Mouse (Mus musculus) limb, embryonic 14.5 days (tissue): ENCODE measurements at regions not wholly inside any gene's neighbourhood (a gene's known extent, or its start where the extent isn't known, plus 50 kb on each side); places are given as distances from the start of the nearest gene placed in this dataset.
"Not testable (repeated sequence)": the region's sequence is repeated elsewhere in the genome, so short reads cannot be mapped to it uniquely, and the experiment has no call there.

ENCODE experiments used
- ATAC-seq: fragments of 200-750 bp; cut with Nextera tagmentation; 2 replicates; pipeline ENCODE4 v1.8.0; 2017; ENCODE audit warnings: low read depth, moderate number of reproducible peaks, moderate TSS enrichment; ENCODE audit not compliant: low FRiP score
- DNase-seq: peaks from one replicate; pipeline ENCODE4 v3.0.0-alpha.2; 2015; ENCODE audit warnings: low spot score
- H3K27ac ChIP-seq: fragments of 300-500 bp; sonication (generic); replicated peaks from 2 replicates; pipeline ENCODE4 v1.5.1; 2014; ENCODE audit warnings: low read depth, mild to moderate bottlenecking, low read length, moderate library complexity, mixed read lengths
- H3K27me3 ChIP-seq: fragments of 300-500 bp; sonication (generic); 2 replicates; pipeline ENCODE4 v1.6.1; 2014; ENCODE audit warnings: low read length, mixed read lengths; ENCODE audit not compliant: control insufficient read depth, insufficient read depth
- H3K36me3 ChIP-seq: fragments of 300-500 bp; sonication (generic); 2 replicates; pipeline ENCODE4 v1.6.1; 2014; ENCODE audit warnings: mild to moderate bottlenecking, low read length, moderate library complexity, mixed read lengths; ENCODE audit not compliant: control insufficient read depth, insufficient read depth
- H3K4me1 ChIP-seq: fragments of 300-500 bp; sonication (generic); 2 replicates; pipeline ENCODE4 v1.6.1; 2014; ENCODE audit warnings: antibody characterized with exemption, low read length, mixed read lengths; ENCODE audit not compliant: control insufficient read depth, insufficient read depth
- H3K4me2 ChIP-seq: fragments of 300-500 bp; sonication (generic); replicated peaks from 2 replicates; pipeline ENCODE4 v1.6.1; 2014; ENCODE audit warnings: low read depth, mild to moderate bottlenecking, low read length, moderate library complexity; ENCODE audit not compliant: severe bottlenecking
- H3K4me3 ChIP-seq: fragments of 300-500 bp; sonication (generic); replicated peaks from 2 replicates; pipeline ENCODE4 v1.5.1; 2014; ENCODE audit warnings: low read length
- H3K9ac ChIP-seq: fragments of 300-500 bp; sonication (generic); 2 replicates; pipeline ENCODE4 v1.6.1; 2014; ENCODE audit warnings: mild to moderate bottlenecking, low read depth, low read length, moderate library complexity; ENCODE audit not compliant: severe bottlenecking
- H3K9me3 ChIP-seq: fragments of 300-500 bp; sonication (generic); 2 replicates; pipeline ENCODE4 v1.6.1; 2016; ENCODE audit warnings: low read length; ENCODE audit not compliant: control insufficient read depth
- POLR2A ChIP-seq: fragments of 200-500 bp; IDR thresholded peaks from 2 replicates; pipeline ENCODE4 v1.8.0; 2012; ENCODE audit warnings: inconsistent platforms, mild to moderate bottlenecking, moderate library complexity, borderline replicate concordance; ENCODE audit not compliant: insufficient read depth, insufficient read length; ENCODE audit errors: extremely low read depth
- WGBS: fragments of 180-500 bp; shearing (Covaris S2); extraction: QIAGEN DNeasy Blood & Tissue Kit; methylation state at CpG from one replicate; pipeline ENCODE4 v1.1.7; 2014; 5-methylcytosine and 5-hydroxymethylcytosine counted together

DNA sequence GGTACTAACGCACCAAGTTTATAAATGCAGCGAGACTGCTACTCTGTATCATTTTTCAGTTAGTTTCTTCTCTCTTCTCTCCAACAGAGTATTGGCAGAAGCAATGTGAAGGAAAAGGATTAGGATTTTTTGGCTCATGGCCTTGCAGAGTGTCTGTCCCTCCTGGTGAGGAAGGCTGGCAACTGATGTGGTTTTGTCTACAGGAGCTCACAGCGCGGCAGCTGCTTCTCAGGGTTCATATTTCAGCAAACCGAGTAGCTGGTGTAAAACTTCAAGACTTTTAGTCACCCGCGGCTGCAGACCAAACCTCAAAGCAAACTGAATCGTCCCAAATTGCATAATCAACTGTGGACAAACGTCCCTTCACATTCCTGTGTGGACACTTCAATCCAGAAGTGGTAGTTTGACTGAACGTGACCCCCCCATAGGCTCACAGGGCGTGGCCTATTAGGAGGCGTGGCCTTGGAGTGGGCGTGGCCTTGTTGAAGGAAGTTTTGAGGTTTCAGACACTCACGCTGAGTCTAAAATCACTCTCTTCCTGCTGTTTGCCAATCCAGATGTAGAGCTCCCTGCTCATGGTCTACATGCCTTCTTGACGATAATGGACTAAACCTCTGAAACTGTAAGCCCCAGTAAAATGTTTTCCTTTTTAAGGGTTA lies 147.7 kb upstream of the Trpc7 start:
- Histone ChIP-seq H3K4me1 (no peaks in the 10 kb centered on the region), H3K9me3 (no peaks in the 10 kb centered on the region), H3K27me3 (no peaks in the 10 kb centered on the region), H3K9ac (no peak overlapping the region), H3K36me3 (no peaks in the 10 kb centered on the region), H3K4me2 (no peak overlapping the region), H3K27ac (no peak overlapping the region), H3K4me3 (no peak overlapping the region)
- no peak for TF ChIP-seq POLR2A
- DNase-seq = peak; percentile 64
- ATAC-seq = peak; percentile 70; the same call in 1 of the 2 replicates
- 67% methylated on average over 15 of the region's 15 CpGs for WGBS

DNA sequence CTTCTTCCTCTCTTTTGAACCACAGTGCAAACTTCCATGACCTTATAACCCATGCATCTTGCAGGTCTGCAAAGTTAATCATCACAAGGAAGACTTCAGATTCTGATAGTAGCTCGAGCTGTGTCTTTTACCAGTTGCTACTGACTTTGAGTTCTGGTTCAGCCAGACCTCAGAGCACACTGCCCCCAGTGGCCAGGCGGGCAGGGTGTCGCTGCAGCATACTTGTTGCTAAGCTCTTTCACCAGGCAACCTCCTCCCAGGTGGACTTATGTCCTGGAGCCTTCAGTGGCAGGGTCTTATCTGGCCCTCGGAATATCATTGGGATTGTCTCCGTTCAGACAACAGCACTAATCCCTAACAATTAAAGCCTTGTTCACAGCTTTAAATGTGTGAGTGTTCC lies 146.7 kb upstream of the Trpc7 start:
- DNase-seq (no peak), ATAC-seq (no peak)
- Histone ChIP-seq H3K9ac (no peak overlapping the region), H3K36me3 (no peaks in the 10 kb centered on the region), H3K4me3 (no peak overlapping the region), H3K27me3 (no peaks in the 10 kb centered on the region), H3K4me1 (no peaks in the 10 kb centered on the region), H3K4me2 (no peak overlapping the region), H3K27ac (no peak overlapping the region), H3K9me3 (no peaks in the 10 kb centered on the region)
- 81% methylated on average over 5 of the region's 5 CpGs for WGBS
- no peak for TF ChIP-seq POLR2A

DNA sequence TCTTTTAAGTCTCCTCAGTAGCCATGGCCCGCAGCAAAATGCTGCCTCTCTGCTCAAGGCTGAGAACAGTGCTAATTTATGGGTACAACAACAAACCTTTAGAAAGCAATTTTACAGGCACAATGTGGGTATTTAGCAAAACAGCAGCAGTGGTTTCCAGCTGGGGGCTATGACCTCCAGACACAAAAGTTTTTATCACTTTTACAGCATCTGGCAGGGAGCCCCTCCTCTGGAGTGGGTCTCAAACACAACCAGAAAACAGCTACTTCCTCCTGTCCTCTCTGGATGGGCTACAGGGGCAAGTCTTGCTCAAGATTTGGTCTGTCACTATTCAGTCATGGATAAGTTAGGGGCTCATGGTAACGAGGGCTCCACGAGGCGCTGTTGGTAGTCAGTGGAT lies 137.1 kb upstream of the Trpc7 start:
- WGBS = 25% methylated on average over 4 of the region's 4 CpGs
- H3K9ac ChIP-seq = no peak overlapping the region
- H3K4me3 ChIP-seq = no peak overlapping the region
- no peak overlapping the region for H3K27ac ChIP-seq
- ATAC-seq = no peak
- DNase-seq = no peak
- H3K4me2 ChIP-seq = no peak overlapping the region
- TF ChIP-seq POLR2A = no peak
- H3K36me3 ChIP-seq = no peaks in the 10 kb centered on the region
- H3K27me3 ChIP-seq = no peaks in the 10 kb centered on the region
- no peaks in the 10 kb centered on the region for H3K4me1 ChIP-seq
- H3K9me3 ChIP-seq = no peaks in the 10 kb centered on the region

DNA sequence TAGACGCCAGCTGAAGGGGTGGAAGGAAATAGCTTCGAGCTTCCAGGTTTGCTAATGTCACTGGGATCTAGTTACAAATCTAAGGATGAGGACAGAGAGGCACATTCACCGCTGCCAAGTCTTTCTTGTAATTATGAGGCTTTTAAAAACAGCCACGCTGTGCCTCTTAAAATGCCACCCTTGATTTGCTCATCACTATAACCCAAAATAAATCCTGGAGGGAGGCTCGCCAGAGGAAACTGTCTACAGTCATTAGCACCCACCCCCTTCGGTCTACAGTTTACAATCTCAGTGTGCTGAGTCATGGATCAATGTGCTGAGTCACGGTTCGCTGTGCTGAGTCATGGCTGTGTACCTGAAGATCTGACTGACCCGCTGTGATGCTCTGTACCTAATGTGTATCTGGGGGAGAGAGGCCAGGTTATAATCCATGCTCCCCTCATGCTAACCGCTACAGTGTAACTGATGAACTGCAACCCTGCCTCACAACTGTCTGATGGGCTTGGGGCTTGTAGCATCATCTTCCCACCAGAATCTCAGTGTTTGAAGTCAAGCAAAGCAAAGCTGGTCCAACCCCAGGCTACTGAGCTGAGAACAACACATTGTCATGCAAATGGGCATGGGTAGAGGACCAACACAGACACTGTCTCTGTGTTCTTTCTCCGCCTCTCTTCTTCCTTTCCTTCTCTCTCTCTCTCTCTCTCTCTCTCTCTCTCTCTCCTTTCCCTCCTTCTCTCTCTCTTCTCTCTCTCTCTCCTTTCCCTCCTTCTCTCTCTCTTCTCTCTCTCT lies 122.0 kb upstream of the Trpc7 start:
- H3K9ac ChIP-seq = no peak overlapping the region
- no peaks in the 10 kb centered on the region for H3K36me3 ChIP-seq
- no peaks in the 10 kb centered on the region for H3K9me3 ChIP-seq
- no peak for TF ChIP-seq POLR2A
- H3K4me3 ChIP-seq = no peak overlapping the region
- ATAC-seq = no peak
- DNase-seq = peak; percentile 41
- no peak overlapping the region for H3K4me2 ChIP-seq
- peaks cover 9% of the 10 kb centered on the region; the same call in 1 of the 2 replicates for H3K4me1 ChIP-seq
- no peaks in the 10 kb centered on the region for H3K27me3 ChIP-seq
- 48% methylated on average over 11 of the region's 11 CpGs for WGBS
- H3K27ac ChIP-seq = no peak overlapping the region

DNA sequence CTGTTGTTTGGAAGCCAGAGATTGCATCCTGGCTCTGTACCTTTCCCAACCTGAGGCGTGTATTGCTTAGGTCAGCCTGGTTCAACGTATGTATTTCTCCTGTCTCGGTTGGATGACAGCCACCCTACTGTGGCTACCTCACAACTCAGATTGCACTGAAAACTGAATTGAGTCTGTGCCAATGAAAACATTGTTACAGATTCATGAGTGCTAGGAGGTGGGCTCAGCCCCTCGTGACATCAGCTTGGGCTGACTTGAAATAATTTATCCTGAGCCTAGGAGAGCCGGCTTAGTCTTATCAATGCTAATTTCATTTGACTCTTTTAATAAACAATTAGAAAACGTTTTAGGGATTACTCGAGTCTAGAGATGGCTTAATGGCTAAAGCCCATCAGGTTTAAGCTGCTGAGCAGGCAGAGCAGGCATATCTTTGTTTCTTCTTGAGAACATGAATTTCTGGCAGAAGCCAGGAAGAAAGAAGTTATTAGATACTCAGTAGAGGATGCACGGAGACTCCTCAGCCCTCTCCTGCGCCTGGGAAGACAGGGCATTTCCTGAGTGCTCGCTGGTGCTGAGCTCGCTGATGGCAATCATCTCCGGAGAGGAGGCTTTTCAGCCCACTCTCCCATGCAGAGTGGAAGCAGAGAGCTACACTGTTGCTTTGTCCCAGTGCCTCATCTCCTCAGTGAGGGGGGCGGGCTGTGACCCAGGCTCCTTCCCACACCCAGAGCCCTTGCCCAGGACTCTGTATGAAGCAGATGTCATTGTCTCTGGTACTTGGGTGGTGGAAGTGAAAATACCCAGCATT lies 120.9 kb upstream of the Trpc7 start:
- peak; percentile 27 for DNase-seq
- Histone ChIP-seq H3K4me3 (no peak overlapping the region), H3K4me2 (no peak overlapping the region), H3K9ac (no peak overlapping the region), H3K27ac (no peak overlapping the region), H3K36me3 (no peaks in the 10 kb centered on the region), H3K4me1 (peaks cover 9% of the 10 kb centered on the region; the same call in 1 of the 2 replicates), H3K27me3 (no peaks in the 10 kb centered on the region), H3K9me3 (no peaks in the 10 kb centered on the region)
- TF ChIP-seq POLR2A = no peak
- WGBS = 51% methylated on average over 13 of the region's 13 CpGs
- no peak for ATAC-seq

DNA sequence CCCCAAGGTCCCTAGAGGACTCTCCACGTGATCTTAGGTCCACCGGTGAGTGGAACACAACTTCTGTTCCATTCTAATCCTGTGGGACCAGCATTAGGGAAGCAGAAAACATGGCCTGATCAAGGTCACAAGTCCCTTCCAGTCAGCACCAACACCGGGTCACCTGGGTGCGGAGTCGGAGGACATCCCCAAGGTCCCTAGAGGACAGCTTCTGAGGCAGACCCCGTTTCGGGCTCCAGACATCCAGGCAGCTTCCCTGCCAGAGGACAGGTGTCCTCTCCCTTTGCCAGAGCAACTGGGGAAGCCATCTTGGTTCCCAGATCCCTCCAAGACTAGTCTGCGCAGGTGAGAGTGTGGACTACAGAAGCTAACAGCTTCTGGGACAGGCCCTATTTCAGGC lies 111.4 kb upstream of the Trpc7 start:
- not testable (repeated sequence) for H3K9me3 ChIP-seq, DNase-seq, H3K36me3 ChIP-seq, H3K4me3 ChIP-seq, H3K4me2 ChIP-seq, H3K27me3 ChIP-seq, H3K27ac ChIP-seq, H3K9ac ChIP-seq, ATAC-seq, H3K4me1 ChIP-seq
- WGBS = 91% methylated on average over 8 of the region's 8 CpGs
